Mouse (Mus musculus) ES-Bruce4 (cell line): ENCODE data around the gene Trim10. TPM values are rescaled to one million over a fixed set of nuclear protein-coding genes. Genes with fewer than 3 reads are reported as not detected.

Experiments
- H3K27ac ChIP-seq: 2 replicates; pipeline ENCODE4 v1.5.1; 2012; ENCODE audit warnings: low read length, inconsistent platforms; ENCODE audit not compliant: insufficient read depth
- H3K27me3 ChIP-seq: 2 replicates; pipeline ENCODE4 v1.6.1; 2012; ENCODE audit warnings: mild to moderate bottlenecking, low read length, inconsistent platforms; ENCODE audit not compliant: control insufficient read depth, poor library complexity, insufficient read depth, severe bottlenecking
- H3K36me3 ChIP-seq: 2 replicates; pipeline ENCODE4 v1.6.1; 2012; ENCODE audit warnings: inconsistent platforms, mild to moderate bottlenecking, low read length, moderate library complexity; ENCODE audit not compliant: control insufficient read depth, poor library complexity, insufficient read depth, severe bottlenecking
- H3K4me1 ChIP-seq: one replicate; pipeline ENCODE4 v1.8.1; 2011; ENCODE audit warnings: low read length; ENCODE audit not compliant: control insufficient read depth, insufficient read depth
- H3K4me3 ChIP-seq: 2 replicates; pipeline ENCODE4 v1.5.1; 2011; ENCODE audit warnings: low read depth, mild to moderate bottlenecking, low read length
- H3K9ac ChIP-seq: 2 replicates; pipeline ENCODE4 v1.6.1; 2012; ENCODE audit warnings: low read depth, mild to moderate bottlenecking, inconsistent platforms; ENCODE audit not compliant: poor library complexity, severe bottlenecking
- H3K9me3 ChIP-seq: replicated peaks from 2 replicates; pipeline ENCODE4 v1.6.1; 2012; ENCODE audit warnings: mild to moderate bottlenecking, low read length, inconsistent platforms; ENCODE audit not compliant: control insufficient read depth, poor library complexity, insufficient read depth, severe bottlenecking
- CTCF ChIP-seq: IDR thresholded peaks from one replicate; pipeline ENCODE4 v1.8.1; 2011; ENCODE audit warnings: low read depth, low read length
- EP300 ChIP-seq: IDR thresholded peaks from 2 replicates; pipeline ENCODE4 v1.6.1; 2011; ENCODE audit warnings: low read depth, low read length; ENCODE audit not compliant: insufficient read depth
- POLR2A ChIP-seq: IDR thresholded peaks from one replicate; pipeline ENCODE4 v1.8.1; 2011; ENCODE audit warnings: low read length; ENCODE audit not compliant: insufficient read depth
- polyA plus RNA-seq: library from polyadenylated mRNA; stranded (reverse); fragments of >200 nt; gene quantifications from 2 replicates; pipeline ENCODE4 v1.2.4, GENCODE M21; 2011; ENCODE audit warnings: low read depth; ENCODE audit not compliant: missing spikeins, insufficient read depth, insufficient read length

The Trim10 gene
- polyA plus RNA-seq, 1 experiment = not detected

DNA sequence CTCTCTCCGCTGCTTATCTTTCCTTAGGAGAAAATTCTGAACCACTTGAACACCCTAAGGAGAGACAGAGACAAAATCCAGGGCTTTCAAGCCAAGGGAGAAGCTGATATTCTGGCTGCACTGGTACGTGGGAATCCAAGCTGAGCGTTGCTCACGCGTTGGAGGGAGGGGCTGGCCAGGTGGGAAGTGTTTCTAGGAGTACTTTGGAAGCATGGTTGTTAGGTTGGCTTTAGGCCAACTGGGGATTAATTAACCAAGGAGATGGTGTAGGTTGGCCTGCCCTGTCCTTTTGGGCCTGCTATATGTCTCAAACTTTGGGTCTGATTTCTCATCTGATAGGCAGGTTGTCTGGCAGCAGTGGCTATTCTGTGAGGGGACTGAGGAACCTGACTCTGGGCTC is 18.2 kb upstream of the Trim10 start:
- H3K9me3 ChIP-seq = no peaks in the 10 kb centered on the region
- H3K4me3 ChIP-seq = no peak overlapping the region
- H3K4me1 ChIP-seq = no peaks in the 10 kb centered on the region
- H3K9ac ChIP-seq = no peak overlapping the region
- no peak for TF ChIP-seq POLR2A
- no peak for TF ChIP-seq CTCF
- no peak for TF ChIP-seq EP300
- H3K27ac ChIP-seq = no peak overlapping the region
- peaks cover 36% of the 10 kb centered on the region for H3K36me3 ChIP-seq
- H3K27me3 ChIP-seq = no peaks in the 10 kb centered on the region

DNA sequence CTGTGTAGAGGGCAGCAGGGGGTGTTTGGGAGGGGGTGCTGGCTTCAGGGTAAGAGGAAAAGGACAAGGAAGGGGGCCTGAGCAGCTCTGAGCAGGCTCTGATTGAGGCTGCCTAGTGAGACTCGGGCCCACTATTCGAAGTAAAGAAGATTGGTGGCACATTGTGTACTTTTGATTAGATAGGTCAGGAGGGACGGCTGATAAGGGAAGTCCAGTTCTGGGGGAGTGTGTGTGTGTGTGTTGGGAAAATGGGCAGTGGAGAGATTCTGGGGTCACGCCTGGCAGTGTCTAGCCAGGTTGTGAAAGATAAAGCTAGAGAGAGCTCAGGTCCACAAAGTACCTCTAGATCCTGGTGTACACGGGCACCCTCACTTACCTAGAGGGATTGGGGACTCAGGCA is 17.7 kb upstream of the Trim10 start:
- H3K27me3 ChIP-seq = no peaks in the 10 kb centered on the region
- no peak overlapping the region for H3K27ac ChIP-seq
- H3K36me3 ChIP-seq = peaks cover 40% of the 10 kb centered on the region
- no peaks in the 10 kb centered on the region for H3K9me3 ChIP-seq
- H3K4me1 ChIP-seq = no peaks in the 10 kb centered on the region
- H3K9ac ChIP-seq = no peak overlapping the region
- H3K4me3 ChIP-seq = no peak overlapping the region
- TF ChIP-seq POLR2A (no peak), EP300 (no peak), CTCF (no peak)

DNA sequence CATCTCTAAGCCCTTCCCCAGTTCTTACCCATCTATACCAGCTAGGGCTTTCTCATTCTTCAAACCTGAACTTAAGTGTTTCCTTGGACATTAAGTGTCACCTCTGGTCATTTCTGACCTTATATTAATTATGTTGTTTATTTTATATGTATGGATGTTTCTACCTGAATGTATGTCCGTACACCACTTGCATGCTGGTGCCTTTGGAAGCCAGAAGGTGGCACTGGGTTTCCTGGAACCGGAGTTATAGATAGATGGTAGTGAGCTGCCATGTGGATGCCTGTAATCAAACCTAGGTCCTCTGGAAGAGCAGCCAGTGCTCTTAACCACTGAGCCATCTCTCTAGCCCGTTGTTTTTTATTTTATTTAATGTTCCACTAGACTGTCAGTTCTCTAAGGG is 13.9 kb upstream of the Trim10 start:
- H3K36me3 ChIP-seq = peaks cover 60% of the 10 kb centered on the region
- no peaks in the 10 kb centered on the region for H3K9me3 ChIP-seq
- no peak for TF ChIP-seq EP300
- TF ChIP-seq CTCF = no peak
- no peak for TF ChIP-seq POLR2A
- no peaks in the 10 kb centered on the region for H3K27me3 ChIP-seq
- no peak overlapping the region for H3K9ac ChIP-seq
- no peaks in the 10 kb centered on the region for H3K4me1 ChIP-seq
- H3K27ac ChIP-seq = no peak overlapping the region
- H3K4me3 ChIP-seq = no peak overlapping the region

DNA sequence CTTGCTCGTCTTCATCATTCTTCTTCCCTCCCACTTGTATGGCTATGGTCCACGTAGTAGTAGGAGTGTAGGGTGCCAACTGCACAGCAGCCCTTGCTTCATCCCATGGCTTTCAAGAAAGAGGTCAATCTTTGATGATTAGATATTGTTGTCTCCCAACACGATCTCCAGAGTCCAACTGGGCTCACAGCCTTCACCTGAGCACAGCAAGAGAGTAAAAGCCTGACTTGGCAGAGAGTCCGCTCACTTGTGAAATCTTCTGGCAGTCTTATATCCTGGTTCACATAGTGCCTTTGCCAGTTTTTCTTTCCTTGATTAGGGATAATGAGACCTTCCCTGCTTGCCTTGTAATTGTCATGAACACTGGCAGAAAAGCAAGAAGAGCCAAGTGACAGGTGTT is 13.1 kb upstream of the Trim10 start:
- Histone ChIP-seq H3K9me3 (no peaks in the 10 kb centered on the region), H3K36me3 (peaks cover 57% of the 10 kb centered on the region), H3K4me3 (no peak overlapping the region), H3K27me3 (no peaks in the 10 kb centered on the region), H3K9ac (no peak overlapping the region), H3K27ac (no peak overlapping the region), H3K4me1 (peaks cover 1% of the 10 kb centered on the region)
- TF ChIP-seq CTCF (no peak), EP300 (no peak), POLR2A (no peak)

DNA sequence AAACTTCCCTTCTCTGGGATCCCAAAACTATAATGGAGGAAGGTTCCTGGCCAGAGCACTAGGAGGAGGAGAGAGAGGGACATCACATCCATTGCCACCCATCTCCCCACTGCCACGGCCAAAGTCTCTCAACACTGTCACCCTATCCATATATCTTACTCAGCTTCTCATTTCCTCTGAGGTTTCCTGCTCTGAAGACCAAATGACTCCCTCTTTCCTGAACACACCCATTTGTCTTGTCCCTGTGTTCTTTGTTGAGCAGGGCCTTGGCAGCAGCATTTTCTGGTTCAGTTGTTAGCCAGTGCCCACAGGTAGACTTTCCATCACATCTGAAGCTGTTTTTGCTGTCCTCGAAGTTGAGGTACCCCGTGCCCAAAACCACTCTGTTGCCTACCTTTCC is 11.2 kb upstream of the Trim10 start:
- no peak for TF ChIP-seq CTCF
- no peak for TF ChIP-seq EP300
- TF ChIP-seq POLR2A = no peak
- no peaks in the 10 kb centered on the region for H3K27me3 ChIP-seq
- H3K27ac ChIP-seq = no peak overlapping the region
- H3K9me3 ChIP-seq = no peaks in the 10 kb centered on the region
- H3K4me1 ChIP-seq = peaks cover 1% of the 10 kb centered on the region
- H3K4me3 ChIP-seq = no peak overlapping the region
- no peak overlapping the region for H3K9ac ChIP-seq
- H3K36me3 ChIP-seq = peaks cover 46% of the 10 kb centered on the region

DNA sequence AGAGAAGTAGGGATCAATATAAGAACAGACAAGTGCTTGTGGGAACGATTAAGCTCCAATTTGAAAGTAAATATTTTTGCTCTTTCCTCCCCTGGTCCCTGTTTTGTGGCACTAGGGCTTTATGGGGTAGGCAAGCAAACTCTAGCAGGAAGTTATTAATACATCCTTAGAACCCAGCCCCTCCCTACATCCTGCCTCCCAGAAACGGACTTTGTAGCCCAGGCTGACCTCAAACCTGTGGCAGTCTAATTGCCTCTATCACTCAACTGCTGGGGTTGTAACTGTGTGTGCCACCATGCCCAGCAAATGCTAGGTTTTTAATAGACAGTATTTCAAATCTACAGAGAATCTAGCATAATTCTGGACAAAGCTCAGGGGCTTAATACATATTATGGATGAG is 7.7 kb upstream of the Trim10 start:
- H3K4me3 ChIP-seq = no peak overlapping the region
- peaks cover 19% of the 10 kb centered on the region for H3K36me3 ChIP-seq
- no peak overlapping the region for H3K9ac ChIP-seq
- H3K27me3 ChIP-seq = no peaks in the 10 kb centered on the region
- no peak for TF ChIP-seq POLR2A
- no peak for TF ChIP-seq EP300
- no peak for TF ChIP-seq CTCF
- no peak overlapping the region for H3K27ac ChIP-seq
- H3K9me3 ChIP-seq = no peaks in the 10 kb centered on the region
- peaks cover 1% of the 10 kb centered on the region for H3K4me1 ChIP-seq
